Mouse (Mus musculus) cortical plate, adult 2 months (tissue): ENCODE measurements around the gene Gm42417.

ENCODE experiments used
- CTCF ChIP-seq: fragments of 200-500 bp; IDR thresholded peaks from 2 replicates; pipeline ENCODE4 v1.5.1; 2011; ENCODE audit warnings: mild to moderate bottlenecking, control low read depth, low read length; ENCODE audit not compliant: insufficient read depth; ENCODE audit errors: extremely low read depth
- POLR2A ChIP-seq: fragments of 200-500 bp; IDR thresholded peaks from 2 replicates; pipeline ENCODE4 v1.6.1; 2011; ENCODE audit warnings: mild to moderate bottlenecking, low read length, control low read depth; ENCODE audit not compliant: insufficient read depth; ENCODE audit errors: extremely low read depth

GRCm38 (mm10) chr1:36559888-36560287, 20.7 kb upstream of the Gm42417 start:
- TF ChIP-seq CTCF (no peak), POLR2A (no peak)
